Mouse (Mus musculus) erythroblast, embryonic 14.5 days (primary cell): ENCODE results near the gene Gm15737.

ENCODE experiments used
- GATA1 ChIP-seq: IDR thresholded peaks from 2 replicates; pipeline ENCODE4 v1.6.1; 2012; ENCODE audit warnings: low read length, inconsistent platforms, mixed read lengths
- TAL1 ChIP-seq: IDR thresholded peaks from 3 replicates; pipeline ENCODE4 v1.6.1; 2012; ENCODE audit warnings: low read length, inconsistent platforms, mixed read lengths

- TF ChIP-seq TAL1: no peak
- no peak for TF ChIP-seq GATA1
Measured at GRCm38 (mm10) chr6:92921843-92922242, 52.7 kb downstream of the Gm15737 start.
